Mouse (Mus musculus): Measurements from ENCODE around the gene Ttll3. TPM values are rescaled to one million over a fixed set of nuclear protein-coding genes. Genes with fewer than 3 reads are reported as not detected.

Ttll3 gene
- polyA plus RNA-seq (2015; fragmentation: Nextera tagmentation; extraction: Ambion mirVana): 4.6 and 7.2 TPM in 2 replicates

- no peak for DNase-seq (ENCODE audit: low spot score)
Observed at GRCm38 (mm10) chr6:113388960-113389359, at the start of gene Ttll3. Gene Ttll3 (plus strand): TSS chr6:113389260.

- DNase-seq (ENCODE audit: low spot score): no peak
Observed at GRCm38 (mm10) chr6:113341574-113341973, 47.5 kb upstream of the Ttll3 start.

GRCm38 (mm10) chr6:113342297-113342696 is 46.8 kb upstream of the Ttll3 start:
- DNase-seq (ENCODE audit: low spot score): no peak

GRCm38 (mm10) chr6:113343177-113344092 is 45.6 kb upstream of the Ttll3 start, which contains the start of gene Camk1:
Gene Camk1 (minus strand): TSS chr6:113343984.
- no peak for DNase-seq (ENCODE audit: low spot score)

GRCm38 (mm10) chr6:113344321-113344720 is 44.7 kb upstream of the Ttll3 start:
- no peak for DNase-seq (ENCODE audit: low spot score)

- no peak for DNase-seq (ENCODE audit: low spot score)
Observed at GRCm38 (mm10) chr6:113346897-113347296, 42.2 kb upstream of the Ttll3 start.

- no peak for DNase-seq (ENCODE audit: low spot score)
Observed at GRCm38 (mm10) chr6:113350538-113350937, 38.5 kb upstream of the Ttll3 start.

- no peak for DNase-seq (ENCODE audit: low spot score)
Observed at GRCm38 (mm10) chr6:113351161-113351560, 37.9 kb upstream of the Ttll3 start.

GRCm38 (mm10) chr6:113351653-113352052 is 37.4 kb upstream of the Ttll3 start:
- no peak for DNase-seq (ENCODE audit: low spot score)

GRCm38 (mm10) chr6:113352820-113353219 is 36.2 kb upstream of the Ttll3 start:
- DNase-seq (ENCODE audit: low spot score): no peak

- no peak for DNase-seq (ENCODE audit: low spot score)
Observed at GRCm38 (mm10) chr6:113353696-113354095, 35.4 kb upstream of the Ttll3 start.

GRCm38 (mm10) chr6:113361476-113361875 is 27.6 kb upstream of the Ttll3 start:
- no peak for DNase-seq (ENCODE audit: low spot score)

- DNase-seq (ENCODE audit: low spot score): no peak
Observed at GRCm38 (mm10) chr6:113362241-113362640, 26.8 kb upstream of the Ttll3 start.

- no peak for DNase-seq (ENCODE audit: low spot score)
Observed at GRCm38 (mm10) chr6:113364518-113365135, 24.4 kb upstream of the Ttll3 start.

- no peak for DNase-seq (ENCODE audit: low spot score)
Observed at GRCm38 (mm10) chr6:113366639-113367038, 22.4 kb upstream of the Ttll3 start.

- no peak for DNase-seq (ENCODE audit: low spot score)
Observed at GRCm38 (mm10) chr6:113367574-113367973, 21.5 kb upstream of the Ttll3 start.

GRCm38 (mm10) chr6:113368124-113368523 is 20.9 kb upstream of the Ttll3 start:
- no peak for DNase-seq (ENCODE audit: low spot score)

- no peak for DNase-seq (ENCODE audit: low spot score)
Observed at GRCm38 (mm10) chr6:113368577-113368976, 20.5 kb upstream of the Ttll3 start.

- DNase-seq (ENCODE audit: low spot score): no peak
Observed at GRCm38 (mm10) chr6:113370194-113370929, 18.7 kb upstream of the Ttll3 start.

GRCm38 (mm10) chr6:113373491-113373890 is 15.6 kb upstream of the Ttll3 start:
- DNase-seq (ENCODE audit: low spot score): peak; percentile 18

- DNase-seq (ENCODE audit: low spot score): no peak
Observed at GRCm38 (mm10) chr6:113377172-113377495, 11.9 kb upstream of the Ttll3 start.
